Mouse (Mus musculus) liver, adult 2 months (tissue): Measurements from ENCODE around the gene Hsd3b7.
"Not testable (repeated sequence)": the region's sequence is repeated elsewhere in the genome, so short reads cannot be mapped to it uniquely, and the experiment has no call there.

Experiments used
- CTCF ChIP-seq: fragments of 200-500 bp; IDR thresholded peaks from 2 replicates; pipeline ENCODE4 v1.5.1; 2011; ENCODE audit warnings: low read depth, low read length, control low read depth
- POLR2A ChIP-seq: fragments of 200-500 bp; IDR thresholded peaks from 2 replicates; pipeline ENCODE4 v1.6.1; 2011; ENCODE audit warnings: low read length, control low read depth; ENCODE audit not compliant: insufficient read depth; ENCODE audit errors: extremely low read depth

DNA sequence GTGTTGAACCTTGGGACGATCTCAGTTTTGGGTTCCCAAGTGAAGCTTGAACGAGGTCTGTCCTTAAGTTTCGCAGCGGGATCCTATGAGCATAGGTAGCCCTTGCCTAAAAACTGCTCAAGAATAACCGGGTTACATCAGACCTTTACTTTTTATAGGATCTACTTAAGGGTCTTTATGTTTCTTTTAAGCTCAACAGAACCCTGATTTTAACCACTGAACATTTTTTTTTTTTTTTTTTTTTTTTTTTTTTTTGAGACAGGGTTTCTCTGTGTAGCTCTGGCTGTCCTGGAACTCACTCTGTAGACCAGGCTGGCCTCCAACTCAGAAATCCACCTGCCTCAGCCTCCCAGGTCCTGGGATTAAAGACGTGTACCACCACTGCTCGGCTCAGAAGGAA lies 24.6 kb upstream of the Hsd3b7 start:
- TF ChIP-seq POLR2A, CTCF: not testable (repeated sequence)
